Mouse (Mus musculus) lung, embryonic 16.5 days (tissue): ENCODE measurements around the gene Oscar. TPM values are rescaled to one million over a fixed set of nuclear protein-coding genes. Genes with fewer than 3 reads are reported as not detected.
"Not testable (repeated sequence)": the region's sequence is repeated elsewhere in the genome, so short reads cannot be mapped to it uniquely, and the experiment has no call there.

Source experiments
- ATAC-seq: fragments of 200-750 bp; cut with Nextera tagmentation; 2 replicates; pipeline ENCODE4 v1.8.0; 2017; ENCODE audit warnings: low read depth, mild to moderate bottlenecking, moderate library complexity
- H3K27ac ChIP-seq: fragments of 300-500 bp; sonication (generic); 2 replicates; pipeline ENCODE4 v1.5.1; 2014; ENCODE audit warnings: mild to moderate bottlenecking, control low read depth, low read length
- H3K27me3 ChIP-seq: fragments of 300-500 bp; sonication (generic); 2 replicates; pipeline ENCODE4 v1.6.1; 2014; ENCODE audit warnings: low read depth, low read length, mixed read lengths; ENCODE audit not compliant: control insufficient read depth, insufficient read depth
- H3K36me3 ChIP-seq: fragments of 300-500 bp; sonication (generic); 2 replicates; pipeline ENCODE4 v1.6.1; 2014; ENCODE audit warnings: low read length; ENCODE audit not compliant: control insufficient read depth, insufficient read depth
- H3K4me1 ChIP-seq: fragments of 300-500 bp; sonication (generic); replicated peaks from 2 replicates; pipeline ENCODE4 v1.6.1; 2014; ENCODE audit warnings: low read length, mixed read lengths; ENCODE audit not compliant: control insufficient read depth, insufficient read depth
- H3K4me2 ChIP-seq: fragments of 300-500 bp; sonication (generic); 2 replicates; pipeline ENCODE4 v1.6.1; 2014; ENCODE audit warnings: low read depth, low read length, control low read depth
- H3K4me3 ChIP-seq: fragments of 300-500 bp; sonication (generic); 2 replicates; pipeline ENCODE4 v1.5.1; 2014; ENCODE audit warnings: mild to moderate bottlenecking, low read length, control low read depth
- H3K9ac ChIP-seq: fragments of 300-500 bp; sonication (generic); 2 replicates; pipeline ENCODE4 v1.6.1; 2014; ENCODE audit warnings: low read length, control low read depth
- H3K9me3 ChIP-seq: fragments of 300-500 bp; sonication (generic); 2 replicates; pipeline ENCODE4 v1.6.1; 2016; ENCODE audit warnings: low read length; ENCODE audit not compliant: control insufficient read depth
- WGBS: fragments of 180-500 bp; shearing (Covaris S2); extraction: QIAGEN DNeasy Blood & Tissue Kit; methylation state at CpG from one replicate; pipeline ENCODE4 v1.1.7; 2014; 5-methylcytosine and 5-hydroxymethylcytosine counted together
- polyA plus RNA-seq: library from polyadenylated mRNA; unstranded; fragments of >200 nt; fragmentation: Nextera tagmentation; extraction: Ambion mirVana; gene quantifications from 2 replicates; pipeline ENCODE4 v1.2.1, GENCODE M21; 2015

Oscar gene
- polyA plus RNA-seq, 1 experiment from 2014 or later = 0.40 TPM

- H3K4me3 ChIP-seq = no peak overlapping the region
- no peak overlapping the region for H3K4me2 ChIP-seq
- no peak overlapping the region for H3K27ac ChIP-seq
- H3K9me3 ChIP-seq = no peaks in the 10 kb centered on the region
- H3K36me3 ChIP-seq = no peaks in the 10 kb centered on the region
- no peaks in the 10 kb centered on the region for H3K4me1 ChIP-seq
- no peak overlapping the region for H3K9ac ChIP-seq
- no peaks in the 10 kb centered on the region for H3K27me3 ChIP-seq
- 67% methylated on average over 6 of the region's 6 CpGs for WGBS
- ATAC-seq = no peak
Observed at GRCm38 (mm10) chr7:3578952-3579546, 36.9 kb downstream of the Oscar start.

- H3K9ac ChIP-seq = no peak overlapping the region
- H3K36me3 ChIP-seq = no peaks in the 10 kb centered on the region
- 66% methylated on average over 2 of the region's 2 CpGs for WGBS
- no peak overlapping the region for H3K27ac ChIP-seq
- H3K4me2 ChIP-seq = no peak overlapping the region
- no peaks in the 10 kb centered on the region for H3K27me3 ChIP-seq
- no peak for ATAC-seq
- no peaks in the 10 kb centered on the region for H3K9me3 ChIP-seq
- no peak overlapping the region for H3K4me3 ChIP-seq
- H3K4me1 ChIP-seq = no peaks in the 10 kb centered on the region
Observed at GRCm38 (mm10) chr7:3578196-3578595, 37.8 kb downstream of the Oscar start.

- no peaks in the 10 kb centered on the region for H3K36me3 ChIP-seq
- no peak overlapping the region for H3K4me2 ChIP-seq
- no peak overlapping the region for H3K9ac ChIP-seq
- no peaks in the 10 kb centered on the region for H3K27me3 ChIP-seq
- no peaks in the 10 kb centered on the region for H3K4me1 ChIP-seq
- ATAC-seq = no peak
- WGBS = 68% methylated on average over 5 of the region's 5 CpGs
- H3K4me3 ChIP-seq = no peak overlapping the region
- H3K27ac ChIP-seq = no peak overlapping the region
- no peaks in the 10 kb centered on the region for H3K9me3 ChIP-seq
Observed at GRCm38 (mm10) chr7:3576354-3577124, 39.4 kb downstream of the Oscar start.

GRCm38 (mm10) chr7:3574216-3574615 is 41.7 kb downstream of the Oscar start:
- Histone ChIP-seq H3K9me3 (no peaks in the 10 kb centered on the region), H3K9ac (no peak overlapping the region), H3K36me3 (no peaks in the 10 kb centered on the region), H3K4me1 (no peaks in the 10 kb centered on the region), H3K4me2 (no peak overlapping the region), H3K27me3 (no peaks in the 10 kb centered on the region), H3K27ac (no peak overlapping the region), H3K4me3 (no peak overlapping the region)
- WGBS = 45% methylated on average over 5 of the region's 5 CpGs
- ATAC-seq = no peak

- Histone ChIP-seq H3K4me2 (no peak overlapping the region), H3K27ac (no peak overlapping the region), H3K9ac (no peak overlapping the region), H3K4me1 (no peaks in the 10 kb centered on the region), H3K36me3 (no peaks in the 10 kb centered on the region), H3K27me3 (no peaks in the 10 kb centered on the region), H3K9me3 (no peaks in the 10 kb centered on the region), H3K4me3 (no peak overlapping the region)
- no peak for ATAC-seq
- WGBS = 83% methylated on average over 1 of the region's 1 CpGs
Observed at GRCm38 (mm10) chr7:3571847-3572246, 44.1 kb downstream of the Oscar start.

DNA sequence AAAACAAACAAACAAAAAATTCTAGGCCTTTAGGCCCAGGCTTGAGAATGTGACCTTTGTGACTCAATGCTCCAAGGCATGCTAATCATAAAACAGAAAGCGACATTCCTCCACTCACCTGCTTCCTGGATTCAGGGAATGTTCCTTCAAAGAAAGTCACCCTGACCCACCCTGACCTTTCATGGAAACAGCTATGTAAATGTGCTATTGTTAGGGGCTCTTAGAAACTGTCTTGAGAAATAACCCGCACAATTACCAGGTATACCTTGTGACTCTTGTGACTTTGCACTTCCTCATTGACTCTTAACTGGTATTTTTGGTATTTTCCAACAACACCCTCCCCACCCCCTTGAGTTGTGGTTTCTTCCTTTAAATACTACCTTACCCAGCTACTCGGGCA is 45.4 kb downstream of the Oscar start:
- not testable (repeated sequence) for H3K4me2 ChIP-seq, ATAC-seq, H3K4me1 ChIP-seq, H3K36me3 ChIP-seq, H3K9ac ChIP-seq, H3K9me3 ChIP-seq, H3K27ac ChIP-seq, H3K27me3 ChIP-seq, H3K4me3 ChIP-seq
- 76% methylated on average over 3 of the region's 3 CpGs for WGBS

- WGBS = 63% methylated on average over 6 of the region's 6 CpGs
- Histone ChIP-seq H3K9ac (no peak overlapping the region), H3K27ac (no peak overlapping the region), H3K4me2 (no peak overlapping the region), H3K4me3 (no peak overlapping the region), H3K36me3 (no peaks in the 10 kb centered on the region), H3K4me1 (no peaks in the 10 kb centered on the region), H3K9me3 (no peaks in the 10 kb centered on the region), H3K27me3 (no peaks in the 10 kb centered on the region)
- no peak for ATAC-seq
Observed at GRCm38 (mm10) chr7:3569725-3570124, 46.2 kb downstream of the Oscar start.

DNA sequence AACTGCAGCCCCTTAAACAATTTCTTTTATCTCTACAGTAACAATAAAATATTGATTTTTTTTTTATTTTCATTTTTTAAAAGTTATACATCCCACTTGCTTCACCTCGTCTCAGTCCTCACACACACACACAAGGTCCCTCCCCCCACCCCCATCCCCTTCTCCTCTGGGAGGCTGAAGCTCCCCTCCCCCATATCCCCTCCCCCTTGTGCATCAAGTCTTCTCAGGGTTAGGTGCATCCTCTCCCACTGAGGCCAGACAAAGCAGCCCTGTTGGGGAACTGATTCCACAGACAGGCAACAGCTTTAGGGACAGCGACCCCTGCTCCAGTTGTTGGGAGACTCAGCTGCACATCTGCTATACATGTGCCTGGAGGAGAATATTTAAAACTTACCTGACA is 48.6 kb downstream of the Oscar start:
- 19% methylated on average over 2 of the region's 2 CpGs for whole genome bisulfite sequencing
- Histone ChIP-seq H3K27ac (no peak overlapping the region), H3K27me3 (no peaks in the 10 kb centered on the region), H3K4me2 (no peak overlapping the region), H3K9ac (no peak overlapping the region), H3K4me3 (no peak overlapping the region), H3K4me1 (no peaks in the 10 kb centered on the region), H3K36me3 (no peaks in the 10 kb centered on the region), H3K9me3 (no peaks in the 10 kb centered on the region)
- no peak for ATAC-seq
